Mouse (Mus musculus) midbrain, embryonic 11.5 days (tissue): ENCODE results near the gene Htr1b. TPM values are rescaled to one million over a fixed set of nuclear protein-coding genes. Genes with fewer than 3 reads are reported as not detected.

ENCODE experiments used
- ATAC-seq: fragments of 200-750 bp; cut with Nextera tagmentation; 2 replicates; pipeline ENCODE4 v1.8.0; 2017; ENCODE audit warnings: moderate TSS enrichment, moderate library complexity; ENCODE audit not compliant: low FRiP score
- DNase-seq: peaks from one replicate; pipeline ENCODE4 v3.0.0; 2015; ENCODE audit warnings: low spot score; ENCODE audit errors: missing footprints
- H3K27ac ChIP-seq: fragments of 300-500 bp; sonication (generic); 2 replicates; pipeline ENCODE4 v1.5.1; 2014; ENCODE audit warnings: low read depth, low read length
- H3K27me3 ChIP-seq: fragments of 300-500 bp; sonication (generic); 2 replicates; pipeline ENCODE4 v1.6.1; 2014; ENCODE audit warnings: mild to moderate bottlenecking, low read length, moderate library complexity, mixed read lengths; ENCODE audit not compliant: control insufficient read depth, insufficient read depth
- H3K36me3 ChIP-seq: fragments of 300-500 bp; sonication (generic); 2 replicates; pipeline ENCODE4 v1.6.1; 2014; ENCODE audit warnings: mild to moderate bottlenecking, low read length, moderate library complexity, mixed read lengths; ENCODE audit not compliant: control insufficient read depth, insufficient read depth
- H3K4me1 ChIP-seq: fragments of 300-500 bp; sonication (generic); 2 replicates; pipeline ENCODE4 v1.6.1; 2014; ENCODE audit warnings: low read length; ENCODE audit not compliant: control insufficient read depth, insufficient read depth
- H3K4me2 ChIP-seq: fragments of 300-500 bp; sonication (generic); 2 replicates; pipeline ENCODE4 v1.6.1; 2014; ENCODE audit warnings: mild to moderate bottlenecking, moderate library complexity
- H3K4me3 ChIP-seq: fragments of 300-500 bp; sonication (generic); 2 replicates; pipeline ENCODE4 v1.5.1; 2014; ENCODE audit warnings: low read depth, low read length
- H3K9ac ChIP-seq: fragments of 300-500 bp; sonication (generic); 2 replicates; pipeline ENCODE4 v1.6.1; 2014; ENCODE audit warnings: low read length
- H3K9me3 ChIP-seq: fragments of 300-500 bp; sonication (generic); 2 replicates; pipeline ENCODE4 v1.6.1; 2016; ENCODE audit warnings: low read length; ENCODE audit not compliant: control insufficient read depth
- WGBS: fragments of 180-500 bp; shearing (Covaris S2); extraction: QIAGEN DNeasy Blood & Tissue Kit; methylation state at CpG from one replicate; pipeline ENCODE4 v1.1.7; 2014; 5-methylcytosine and 5-hydroxymethylcytosine counted together
- polyA plus RNA-seq: library from polyadenylated mRNA; unstranded; fragments of >200 nt; fragmentation: Nextera tagmentation; extraction: Ambion mirVana; gene quantifications from 2 replicates; pipeline ENCODE4 v1.2.1, GENCODE M21; 2014

Gene Htr1b
- polyA plus RNA-seq, 1 experiment from 2014 or later = 0.41 TPM

GRCm38 (mm10) chr9:81626899-81627606 lies 6.6 kb downstream of the Htr1b start:
- 33% methylated on average over 9 of the region's 9 CpGs for WGBS
- H3K4me2 ChIP-seq = no peak overlapping the region
- no peak overlapping the region for H3K27ac ChIP-seq
- H3K27me3 ChIP-seq = peaks cover 8% of the 10 kb centered on the region
- H3K4me3 ChIP-seq = no peak overlapping the region
- no peaks in the 10 kb centered on the region for H3K9me3 ChIP-seq
- no peak overlapping the region for H3K9ac ChIP-seq
- no peaks in the 10 kb centered on the region for H3K36me3 ChIP-seq
- peak; percentile 83 for ATAC-seq
- peak; percentile 98 for DNase-seq
- peaks cover under 1% of the 10 kb centered on the region; the same call in 1 of the 2 replicates for H3K4me1 ChIP-seq

GRCm38 (mm10) chr9:81625898-81626297 lies 7.7 kb downstream of the Htr1b start:
- Histone ChIP-seq H3K36me3 (no peaks in the 10 kb centered on the region), H3K4me1 (no peaks in the 10 kb centered on the region; the same call in 1 of the 2 replicates), H3K27me3 (no peaks in the 10 kb centered on the region; the same call in 1 of the 2 replicates), H3K27ac (no peak overlapping the region), H3K9ac (no peak overlapping the region), H3K9me3 (no peaks in the 10 kb centered on the region), H3K4me2 (no peak overlapping the region), H3K4me3 (no peak overlapping the region)
- ATAC-seq (no peak), DNase-seq (no peak)

- Histone ChIP-seq H3K9ac (no peak overlapping the region), H3K4me2 (0 out of 2 replicates have a peak overlapping the region, but pooled peaks have one; percentile 4), H3K4me1 (no peaks in the 10 kb centered on the region; the same call in 1 of the 2 replicates), H3K27ac (no peak overlapping the region), H3K9me3 (no peaks in the 10 kb centered on the region), H3K4me3 (no peak overlapping the region), H3K27me3 (no peaks in the 10 kb centered on the region), H3K36me3 (no peaks in the 10 kb centered on the region)
- no peak for DNase-seq
- WGBS = 32% methylated on average over 5 of the region's 5 CpGs
- ATAC-seq = 0 out of 2 replicates have a peak, but pooled peaks have one; percentile 8
Observed at GRCm38 (mm10) chr9:81622873-81623272, 10.8 kb downstream of the Htr1b start.

GRCm38 (mm10) chr9:81611022-81611421 lies 22.6 kb downstream of the Htr1b start:
- Histone ChIP-seq H3K9ac (no peak overlapping the region), H3K4me3 (no peak overlapping the region), H3K9me3 (no peaks in the 10 kb centered on the region), H3K4me1 (no peaks in the 10 kb centered on the region), H3K4me2 (no peak overlapping the region), H3K27me3 (no peaks in the 10 kb centered on the region), H3K27ac (no peak overlapping the region), H3K36me3 (no peaks in the 10 kb centered on the region)
- ATAC-seq (no peak), DNase-seq (no peak)
- WGBS = 79% methylated on average over 4 of the region's 4 CpGs

Other genes starting within 250 kb of the Htr1b start
- gene Mei4, start 229.8 kb upstream of the Htr1b start, polyA plus RNA-seq = 0.57 and 0.75 TPM in 2 replicates